Mouse (Mus musculus) thymus, adult 2 months (tissue): Measurements from ENCODE around the gene Mrln.
A peak's percentile ranks its signal among the peaks of the same experiment; 100 is the strongest.

Source experiments
- CTCF ChIP-seq: fragments of 200-500 bp; IDR thresholded peaks from 2 replicates; pipeline ENCODE4 v1.5.1; 2012; ENCODE audit warnings: mild to moderate bottlenecking, control low read depth, low read length, moderate library complexity, borderline replicate concordance; ENCODE audit not compliant: control insufficient read depth, poor library complexity, insufficient read depth; ENCODE audit errors: extremely low read depth
- POLR2A ChIP-seq: fragments of 200-500 bp; IDR thresholded peaks from 2 replicates; pipeline ENCODE4 v1.6.1; 2012; ENCODE audit warnings: mild to moderate bottlenecking, low read length, control low read depth, moderate library complexity; ENCODE audit not compliant: control insufficient read depth, poor library complexity, insufficient read depth; ENCODE audit errors: extremely low read depth

- TF ChIP-seq POLR2A, result no peak
- peak; percentile 69; the same call in 1 of the 2 replicates for TF ChIP-seq CTCF
Measured at GRCm38 (mm10) chr10:70173314-70173713, 31.1 kb upstream of the Mrln start.
